14 mouse cellular contexts compared by ENCODE assay signal in genomic region chr7:119852494-119852893, GRCm38 (mm10).
"Had no signal": no experiment of that assay in that cellular context is flagged by ENCODE, and none has a peak within 500 bp of the region (broad histone marks: within the 10 kb centered on the region; RNA-seq: fewer than 3 reads in every experiment).

No protein-coding gene starts in this region.

- H3K9ac ChIP-seq: lung, embryonic 14.5 days; midbrain, embryonic 13.5 days; neural tube, embryonic 12.5 days; stomach, embryonic 15.5 days had no signal

- H3K9me3 ChIP-seq: midbrain, embryonic 10.5 days; midbrain, embryonic 13.5 days; neural tube, embryonic 12.5 days; stomach, embryonic 15.5 days had no signal

- DNase-seq: lung, adult 18-20 months; lung, embryonic 14.5 days; lung, postnatal 10 days; lung, postnatal 4 days; right cerebral cortex, postnatal 14 days; thymus, adult 2 months; thymus, postnatal 25 days; thymus, postnatal 4 days had no signal

- ATAC-seq: midbrain, embryonic 13.5 days; midbrain, embryonic 16.5 days had no signal

- H3K27me3 ChIP-seq: midbrain, embryonic 13.5 days; neural tube, embryonic 12.5 days; stomach, embryonic 15.5 days had no signal

- H3K4me3 ChIP-seq: midbrain, embryonic 10.5 days; midbrain, embryonic 13.5 days; neural tube, embryonic 12.5 days; stomach, embryonic 15.5 days had no signal

- H3K4me2 ChIP-seq: lung, embryonic 14.5 days; midbrain, embryonic 13.5 days; neural tube, embryonic 12.5 days; stomach, embryonic 15.5 days had no signal

- H3K4me1 ChIP-seq: midbrain, embryonic 10.5 days; midbrain, embryonic 13.5 days; neural tube, embryonic 12.5 days; stomach, embryonic 15.5 days had no signal

- H3K27ac ChIP-seq: midbrain, embryonic 10.5 days; midbrain, embryonic 13.5 days; neural tube, embryonic 12.5 days; stomach, embryonic 15.5 days; stomach, postnatal 0 days had no signal
